Mouse (Mus musculus) limb, embryonic 14.5 days (tissue): ENCODE data around the gene Gm5678. TPM values are rescaled to one million over a fixed set of nuclear protein-coding genes. Genes with fewer than 3 reads are reported as not detected.

Experiments used
- ATAC-seq: fragments of 200-750 bp; cut with Nextera tagmentation; 2 replicates; pipeline ENCODE4 v1.8.0; 2017; ENCODE audit warnings: low read depth, moderate number of reproducible peaks, moderate TSS enrichment; ENCODE audit not compliant: low FRiP score
- DNase-seq: peaks from one replicate; pipeline ENCODE4 v3.0.0-alpha.2; 2015; ENCODE audit warnings: low spot score
- H3K27ac ChIP-seq: fragments of 300-500 bp; sonication (generic); replicated peaks from 2 replicates; pipeline ENCODE4 v1.5.1; 2014; ENCODE audit warnings: low read depth, mild to moderate bottlenecking, low read length, moderate library complexity, mixed read lengths
- H3K27me3 ChIP-seq: fragments of 300-500 bp; sonication (generic); 2 replicates; pipeline ENCODE4 v1.6.1; 2014; ENCODE audit warnings: low read length, mixed read lengths; ENCODE audit not compliant: control insufficient read depth, insufficient read depth
- H3K36me3 ChIP-seq: fragments of 300-500 bp; sonication (generic); 2 replicates; pipeline ENCODE4 v1.6.1; 2014; ENCODE audit warnings: mild to moderate bottlenecking, low read length, moderate library complexity, mixed read lengths; ENCODE audit not compliant: control insufficient read depth, insufficient read depth
- H3K4me1 ChIP-seq: fragments of 300-500 bp; sonication (generic); 2 replicates; pipeline ENCODE4 v1.6.1; 2014; ENCODE audit warnings: antibody characterized with exemption, low read length, mixed read lengths; ENCODE audit not compliant: control insufficient read depth, insufficient read depth
- H3K4me2 ChIP-seq: fragments of 300-500 bp; sonication (generic); replicated peaks from 2 replicates; pipeline ENCODE4 v1.6.1; 2014; ENCODE audit warnings: low read depth, mild to moderate bottlenecking, low read length, moderate library complexity; ENCODE audit not compliant: severe bottlenecking
- H3K4me3 ChIP-seq: fragments of 300-500 bp; sonication (generic); replicated peaks from 2 replicates; pipeline ENCODE4 v1.5.1; 2014; ENCODE audit warnings: low read length
- H3K9ac ChIP-seq: fragments of 300-500 bp; sonication (generic); 2 replicates; pipeline ENCODE4 v1.6.1; 2014; ENCODE audit warnings: mild to moderate bottlenecking, low read depth, low read length, moderate library complexity; ENCODE audit not compliant: severe bottlenecking
- H3K9me3 ChIP-seq: fragments of 300-500 bp; sonication (generic); 2 replicates; pipeline ENCODE4 v1.6.1; 2016; ENCODE audit warnings: low read length; ENCODE audit not compliant: control insufficient read depth
- POLR2A ChIP-seq: fragments of 200-500 bp; IDR thresholded peaks from 2 replicates; pipeline ENCODE4 v1.8.0; 2012; ENCODE audit warnings: inconsistent platforms, mild to moderate bottlenecking, moderate library complexity, borderline replicate concordance; ENCODE audit not compliant: insufficient read depth, insufficient read length; ENCODE audit errors: extremely low read depth
- WGBS: fragments of 180-500 bp; shearing (Covaris S2); extraction: QIAGEN DNeasy Blood & Tissue Kit; methylation state at CpG from one replicate; pipeline ENCODE4 v1.1.7; 2014; 5-methylcytosine and 5-hydroxymethylcytosine counted together
- polyA plus RNA-seq, 2 experiments: library from polyadenylated mRNA; depleted of rRNA in 1 of 2; stranded (reverse) in 1 of 2; unstranded in 1 of 2; fragments of >200 nt; fragmentation: Nextera tagmentation in 1 of 2; extraction: Ambion mirVana in 1 of 2; gene quantifications; 2 replicates each; pipeline versions ENCODE4 v1.2.1 to v1.2.3; 2012 to 2014

Gm5678 gene
- polyA plus RNA-seq, 2 experiments: not detected

DNA sequence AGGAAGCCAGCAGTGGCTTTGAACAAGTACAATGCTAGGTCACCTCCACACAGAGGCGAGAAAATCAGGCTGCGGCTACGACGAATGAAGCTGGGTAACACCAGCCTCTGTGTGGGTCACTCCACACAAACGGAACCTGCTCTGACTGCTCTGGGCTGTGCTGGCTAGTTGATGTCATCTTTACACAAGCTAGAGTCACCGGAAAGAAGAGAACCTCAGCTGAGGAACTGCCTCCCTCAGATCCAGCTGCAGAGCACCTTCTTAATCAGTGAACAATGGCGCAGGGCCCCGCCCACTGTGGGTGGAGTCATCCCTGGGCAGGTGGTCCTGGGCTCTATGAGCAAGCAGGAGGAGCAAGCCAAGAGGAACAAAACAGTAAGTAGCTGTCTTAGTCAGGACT is 41.5 kb upstream of the Gm5678 start:
- Histone ChIP-seq H3K9me3 (no peaks in the 10 kb centered on the region), H3K27ac (no peak overlapping the region), H3K4me1 (no peaks in the 10 kb centered on the region), H3K4me3 (no peak overlapping the region), H3K36me3 (peaks cover 39% of the 10 kb centered on the region), H3K27me3 (no peaks in the 10 kb centered on the region), H3K9ac (no peak overlapping the region), H3K4me2 (no peak overlapping the region)
- DNase-seq (no peak), ATAC-seq (no peak)
- 79% methylated on average over 8 of the region's 8 CpGs for WGBS
- no peak for TF ChIP-seq POLR2A

DNA sequence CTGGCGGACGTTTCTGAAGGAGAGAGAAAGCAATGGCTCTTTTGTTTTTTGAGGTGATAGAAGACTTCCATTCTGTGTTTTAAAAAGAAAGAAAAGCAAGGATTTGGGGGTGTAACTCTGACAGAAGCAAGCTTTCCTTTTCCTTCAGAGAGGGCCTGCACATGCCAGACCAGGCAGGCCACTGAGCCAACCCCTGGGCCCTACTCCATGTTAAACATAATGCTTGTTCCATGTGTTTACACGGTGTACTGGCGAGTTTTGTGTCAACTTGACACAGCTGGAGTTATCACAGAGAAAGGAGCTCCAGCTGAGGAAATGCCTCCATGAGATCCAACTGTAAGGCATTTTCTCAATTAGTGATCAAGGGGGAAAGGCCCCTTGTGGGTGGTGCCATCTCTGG is 39.6 kb upstream of the Gm5678 start:
- 65% methylated on average over 4 of the region's 4 CpGs for WGBS
- Histone ChIP-seq H3K4me3 (no peak overlapping the region), H3K4me2 (no peak overlapping the region), H3K9ac (no peak overlapping the region), H3K9me3 (no peaks in the 10 kb centered on the region), H3K36me3 (peaks cover 44% of the 10 kb centered on the region), H3K4me1 (no peaks in the 10 kb centered on the region), H3K27ac (no peak overlapping the region), H3K27me3 (no peaks in the 10 kb centered on the region)
- no peak for TF ChIP-seq POLR2A
- no peak for ATAC-seq
- DNase-seq: no peak

DNA sequence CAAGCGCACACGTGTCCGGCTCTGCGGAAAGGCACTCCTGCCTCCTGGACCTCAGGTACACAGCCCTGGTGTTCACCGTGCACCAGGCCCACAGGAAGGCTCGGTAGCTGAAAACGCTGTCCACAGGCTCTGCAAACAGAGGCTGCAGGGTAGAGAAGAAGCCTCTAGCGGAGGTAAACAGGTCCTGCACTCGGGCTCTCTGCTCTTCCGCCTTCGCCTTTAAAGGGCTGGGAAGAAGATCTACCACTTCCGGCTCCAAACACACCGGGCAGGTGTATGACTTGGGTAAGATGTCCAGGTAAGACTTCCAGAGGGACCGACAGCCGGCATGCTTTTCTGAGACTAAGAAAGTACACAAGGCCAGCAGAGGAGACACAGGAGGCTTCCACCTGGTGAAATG is 37.0 kb upstream of the Gm5678 start:
- Histone ChIP-seq H3K4me1 (no peaks in the 10 kb centered on the region), H3K9ac (no peak overlapping the region), H3K9me3 (no peaks in the 10 kb centered on the region), H3K27ac (no peak overlapping the region), H3K4me3 (no peak overlapping the region), H3K36me3 (peaks cover 42% of the 10 kb centered on the region), H3K4me2 (no peak overlapping the region), H3K27me3 (no peaks in the 10 kb centered on the region)
- no peak for ATAC-seq
- 92% methylated on average over 15 of the region's 15 CpGs for WGBS
- DNase-seq: no peak
- no peak for TF ChIP-seq POLR2A

DNA sequence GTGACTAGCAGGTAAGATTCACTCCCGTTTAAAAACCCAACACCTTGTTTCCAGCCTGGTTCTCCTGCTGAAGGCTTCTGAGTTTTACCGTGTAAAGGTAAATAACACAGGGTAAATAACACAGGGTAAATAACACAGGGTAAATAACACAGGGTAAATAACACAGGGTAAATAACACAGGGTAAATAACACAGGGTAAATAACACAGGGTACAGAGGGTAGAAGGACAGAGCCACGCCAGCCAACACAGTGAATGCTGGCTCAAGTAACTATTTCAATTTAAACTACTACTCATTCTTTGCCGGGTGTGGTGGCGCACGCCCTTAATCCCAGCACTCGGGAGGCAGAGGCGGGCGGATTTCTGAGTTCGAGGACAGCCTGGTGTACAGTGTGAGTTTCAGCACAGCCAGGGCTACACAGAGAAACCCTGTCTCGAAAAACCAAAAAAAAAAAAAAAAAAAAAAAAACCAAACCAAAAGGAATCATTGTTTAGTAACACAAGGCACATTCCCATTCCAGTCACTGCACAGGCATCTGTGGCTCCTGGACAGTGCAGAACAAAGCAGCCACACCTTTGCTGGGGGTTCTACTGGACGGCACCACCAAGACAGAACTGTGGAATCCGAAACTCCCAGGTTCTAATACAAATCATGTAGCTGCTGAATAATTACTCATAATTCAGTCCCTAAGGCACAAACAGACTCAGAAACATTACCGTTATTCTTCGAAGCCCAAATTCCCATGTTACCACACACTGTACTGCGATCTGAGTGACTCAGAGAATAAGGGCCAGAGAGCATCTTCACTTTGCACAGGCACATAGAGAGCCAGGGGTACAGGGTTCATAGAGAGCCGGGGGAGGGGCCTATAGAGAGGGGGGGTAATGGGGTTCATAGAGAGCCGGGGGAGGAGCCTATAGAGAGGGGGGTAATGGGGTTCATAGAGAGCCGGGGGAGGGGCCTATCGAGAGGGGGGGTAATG is 36.2 kb upstream of the Gm5678 start:
- Histone ChIP-seq H3K9ac (no peak overlapping the region), H3K36me3 (peaks cover 50% of the 10 kb centered on the region), H3K27ac (no peak overlapping the region), H3K4me2 (no peak overlapping the region), H3K27me3 (no peaks in the 10 kb centered on the region), H3K9me3 (no peaks in the 10 kb centered on the region), H3K4me3 (no peak overlapping the region), H3K4me1 (no peaks in the 10 kb centered on the region)
- ATAC-seq: no peak
- DNase-seq: no peak
- TF ChIP-seq POLR2A: no peak
- 93% methylated on average over 20 of the region's 20 CpGs for WGBS

DNA sequence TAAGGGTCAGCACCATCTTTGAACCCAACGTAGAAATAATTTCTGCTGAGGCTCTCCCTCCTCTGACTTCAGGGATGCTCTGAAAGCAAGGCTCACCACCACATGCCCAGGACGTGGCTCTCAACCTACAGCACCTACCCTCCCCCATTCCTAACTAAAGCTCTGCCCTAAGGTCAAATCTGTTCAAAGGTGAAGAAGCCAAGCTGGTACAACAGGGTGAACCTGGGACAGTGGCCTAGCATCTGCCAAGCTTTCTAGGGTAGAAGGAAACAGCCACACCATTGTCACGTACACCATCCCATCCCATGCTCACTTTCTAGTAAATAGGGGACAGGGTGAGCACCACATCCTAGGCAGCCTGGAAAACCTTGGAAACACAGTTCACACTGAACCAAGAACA is 35.2 kb upstream of the Gm5678 start:
- Histone ChIP-seq H3K27ac (no peak overlapping the region), H3K36me3 (peaks cover 53% of the 10 kb centered on the region), H3K9me3 (no peaks in the 10 kb centered on the region), H3K27me3 (no peaks in the 10 kb centered on the region), H3K9ac (no peak overlapping the region), H3K4me2 (no peak overlapping the region), H3K4me1 (no peaks in the 10 kb centered on the region), H3K4me3 (no peak overlapping the region)
- 89% methylated on average over 3 of the region's 3 CpGs for WGBS
- TF ChIP-seq POLR2A: no peak
- DNase-seq (no peak), ATAC-seq (no peak)
